Mouse (Mus musculus) heart, adult 18-20 months (tissue): ENCODE measurements around the gene Rybp. TPM values are rescaled to one million over a fixed set of nuclear protein-coding genes. Genes with fewer than 3 reads are reported as not detected.

Experiments used
- DNase-seq, 2 experiments: peaks; one replicate each; pipeline ENCODE4 v3.0.0; 2021 to 2022; ENCODE audit warnings: mixed read lengths in 1 of 2
- total RNA-seq, 2 experiments: library from RNA; stranded (reverse); gene quantifications; 2 replicates each; pipeline ENCODE4 v1.2.3; 2021

The Rybp gene
- total RNA-seq, 2 experiments from 2014 or later = 11.2 to 16.0 TPM

DNA sequence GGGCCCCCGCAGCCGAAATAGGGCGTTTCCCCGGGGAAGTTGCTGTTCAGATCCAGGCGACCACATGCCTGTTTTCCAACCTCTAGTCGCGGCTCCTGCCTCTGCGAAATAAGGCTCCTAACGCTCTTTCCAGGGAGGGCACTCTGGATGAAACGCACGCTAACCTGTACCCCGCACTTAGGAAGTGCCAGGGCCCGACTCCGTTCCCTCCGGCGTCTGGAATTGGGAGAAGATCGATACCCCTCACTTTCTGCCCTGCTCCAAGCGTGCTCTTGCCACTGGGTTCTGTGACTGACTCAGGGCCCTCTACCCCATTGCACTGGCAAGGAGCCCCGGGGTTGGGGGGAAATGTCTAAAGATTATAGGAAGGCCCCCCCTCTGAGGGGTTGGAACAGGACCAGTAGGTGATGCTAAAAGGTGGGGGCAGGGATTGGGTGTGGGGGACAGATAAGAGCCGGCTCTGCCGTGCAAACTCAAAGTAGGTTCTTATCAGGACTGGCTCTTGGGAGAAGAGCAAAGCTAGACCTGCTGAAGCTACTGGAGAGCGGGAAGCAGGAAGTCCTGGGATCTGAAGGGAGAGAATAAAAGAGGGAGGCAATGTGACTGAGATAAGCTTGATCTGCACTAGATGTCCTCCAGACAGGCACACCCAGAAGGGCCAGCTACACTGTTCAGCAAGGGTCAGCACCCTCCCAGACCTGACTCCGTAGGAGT, 888 bp upstream of the Rybp start:
- peak; percentile 29 to 51 for DNase-seq

DNA sequence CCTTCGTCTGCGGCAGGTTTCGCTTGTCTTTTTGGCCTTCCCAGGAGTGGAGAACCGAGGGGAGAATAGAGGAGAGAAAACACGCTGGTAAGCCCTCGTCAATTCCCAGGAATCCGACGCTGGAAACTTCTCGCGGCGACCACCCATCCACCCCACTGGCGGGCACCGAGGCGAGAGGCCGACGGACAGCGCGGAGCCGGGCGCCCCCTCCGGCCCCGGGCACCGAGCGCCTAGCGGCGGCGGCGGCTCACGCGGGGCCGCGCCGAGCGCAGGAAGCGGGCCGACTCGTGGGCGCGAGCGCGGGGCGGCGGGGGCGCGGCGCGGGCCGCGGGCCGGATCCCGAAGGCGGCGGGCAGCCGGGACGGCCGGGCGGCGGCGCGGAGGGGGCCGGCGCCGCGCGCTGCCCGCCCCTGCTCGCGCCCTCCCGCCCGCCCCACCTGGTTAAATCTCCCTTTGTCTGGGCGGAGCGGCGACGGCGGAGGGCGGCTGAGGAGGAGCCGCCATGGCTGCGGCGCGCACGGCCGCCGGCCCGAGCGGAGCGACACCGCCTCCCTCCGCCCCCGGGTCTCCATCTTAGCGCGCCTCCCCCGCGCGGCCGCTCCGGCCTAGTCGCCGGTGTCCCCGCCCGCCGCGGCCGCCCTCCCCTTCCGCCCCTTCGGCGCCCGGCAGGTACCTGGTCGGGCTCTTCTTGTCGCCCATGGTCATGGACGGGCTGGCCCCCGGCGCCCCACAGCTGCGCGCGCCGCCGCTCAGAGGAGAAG, 532 bp downstream of the Rybp start:
- DNase-seq = peak; percentile 76 to 83

DNA sequence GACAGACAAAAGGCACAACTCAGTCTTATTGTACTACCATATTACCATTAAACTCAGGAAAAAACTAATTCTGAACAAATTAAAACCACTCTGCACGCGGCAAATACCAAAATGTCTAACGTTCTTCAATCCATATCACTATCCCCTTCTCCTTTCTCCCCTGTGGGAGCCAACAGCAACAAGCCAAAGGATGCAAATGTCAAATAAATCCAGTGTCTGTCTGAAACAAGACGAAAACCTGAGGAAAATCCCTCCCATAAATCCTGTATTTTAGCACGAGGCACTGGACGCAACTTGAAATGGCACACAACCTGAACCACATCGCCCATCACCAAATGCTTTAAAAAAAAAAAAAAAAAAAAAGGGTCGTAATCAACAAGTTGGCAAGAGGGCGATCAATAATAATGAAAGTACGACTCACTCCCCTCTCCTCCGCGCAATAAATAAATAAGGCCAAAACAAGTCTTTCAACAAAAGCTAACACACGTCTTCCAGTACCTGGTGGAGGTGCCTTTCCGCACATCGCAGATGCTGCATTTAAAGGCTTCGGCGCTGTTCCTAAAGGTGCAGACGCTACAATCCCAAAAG, 1.2 kb downstream of the Rybp start:
- no peak for DNase-seq

DNA sequence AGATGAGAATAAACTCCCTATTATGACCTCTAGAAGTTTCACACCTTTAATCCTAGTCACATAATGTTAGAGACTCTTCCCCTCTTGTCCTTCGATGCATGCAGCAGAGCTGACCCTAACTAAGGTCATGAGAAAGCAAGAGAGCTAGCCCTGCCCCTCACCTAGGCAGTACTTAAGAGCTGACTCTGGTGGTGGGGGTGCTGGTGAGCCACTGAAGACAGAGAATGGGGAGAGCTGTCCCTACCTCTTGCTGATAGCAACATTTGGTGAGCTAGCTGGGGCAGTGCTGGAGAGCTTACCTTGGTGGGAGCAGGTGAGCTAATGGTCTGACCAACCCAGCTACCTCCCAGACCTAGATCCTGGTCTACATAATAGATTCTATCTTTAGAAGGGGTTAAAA, 8.4 kb downstream of the Rybp start:
- no peak for DNase-seq

DNA sequence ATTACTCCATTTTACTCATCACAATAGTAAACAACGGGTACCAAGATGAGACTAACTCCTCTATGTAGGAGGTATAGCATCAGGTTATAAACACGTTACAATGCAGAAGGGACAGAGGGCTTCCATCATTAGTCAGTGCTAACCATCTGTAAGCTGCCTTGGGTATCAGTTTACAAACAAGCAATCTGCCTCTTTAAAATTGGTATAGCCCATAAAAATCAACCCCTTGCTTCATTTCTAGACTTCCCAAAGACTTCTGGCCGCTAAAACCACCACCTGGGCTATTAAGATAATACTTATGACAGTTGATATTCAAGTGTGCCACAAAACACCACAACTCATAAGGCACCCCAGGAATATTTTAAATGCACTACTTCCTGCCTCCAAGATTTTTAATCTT, 10.9 kb downstream of the Rybp start:
- no peak for DNase-seq

DNA sequence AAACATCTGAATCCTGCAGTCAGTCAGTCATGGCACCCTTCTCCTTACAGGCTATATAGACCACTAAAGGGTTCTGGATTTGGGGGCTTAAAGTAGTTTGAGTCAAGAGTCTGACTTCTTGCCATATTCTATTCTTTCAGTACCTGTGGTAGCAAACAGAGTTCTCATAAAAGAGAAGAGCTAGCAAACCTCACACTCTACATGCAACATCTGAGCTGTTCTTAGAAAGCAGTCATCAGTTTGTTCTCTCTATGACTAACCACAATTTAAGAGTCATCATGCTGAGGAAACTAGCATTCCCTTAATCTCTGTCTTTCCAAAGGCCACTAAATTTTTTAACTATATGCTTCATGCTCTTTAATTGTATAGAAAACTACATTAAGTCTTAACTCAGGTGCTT, 11.6 kb downstream of the Rybp start:
- no peak for DNase-seq

DNA sequence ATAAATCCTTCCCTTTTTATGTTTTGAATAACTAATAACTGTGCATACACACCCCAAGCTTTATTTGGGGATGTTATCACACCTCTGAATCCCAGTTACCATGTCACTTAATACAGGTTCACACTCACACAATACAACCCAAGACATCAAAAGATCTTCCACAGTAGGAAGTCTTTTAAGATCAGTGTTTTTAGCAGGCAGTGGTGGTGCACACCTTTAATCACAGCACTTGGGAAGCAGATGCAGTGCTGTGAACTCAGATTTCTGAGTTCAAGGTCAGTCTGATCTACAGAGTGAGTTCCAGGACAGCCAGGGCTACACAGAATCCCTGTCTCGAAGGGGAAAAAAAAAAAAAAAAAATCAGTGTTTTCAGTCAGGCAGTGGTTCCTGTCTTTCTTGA, 13.7 kb downstream of the Rybp start:
- DNase-seq = no peak

DNA sequence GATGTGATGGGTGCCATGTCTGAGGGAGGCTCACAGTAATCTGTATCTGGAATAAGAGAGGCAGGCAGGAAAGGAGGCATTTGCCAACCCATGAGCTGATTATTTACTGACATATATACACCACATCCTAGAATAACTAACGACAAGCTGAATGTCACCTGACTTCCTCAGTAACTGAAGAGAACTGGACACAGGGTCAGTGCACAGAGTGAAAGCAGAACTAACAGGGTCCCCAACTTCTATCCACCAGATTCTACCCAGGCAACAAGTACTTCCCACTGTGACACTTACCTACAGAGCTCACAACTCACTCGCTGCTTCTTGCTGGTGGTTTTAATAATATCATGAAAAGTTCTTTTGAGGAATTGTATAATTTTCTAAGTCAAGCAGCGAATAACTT, 15.3 kb downstream of the Rybp start:
- DNase-seq = no peak

DNA sequence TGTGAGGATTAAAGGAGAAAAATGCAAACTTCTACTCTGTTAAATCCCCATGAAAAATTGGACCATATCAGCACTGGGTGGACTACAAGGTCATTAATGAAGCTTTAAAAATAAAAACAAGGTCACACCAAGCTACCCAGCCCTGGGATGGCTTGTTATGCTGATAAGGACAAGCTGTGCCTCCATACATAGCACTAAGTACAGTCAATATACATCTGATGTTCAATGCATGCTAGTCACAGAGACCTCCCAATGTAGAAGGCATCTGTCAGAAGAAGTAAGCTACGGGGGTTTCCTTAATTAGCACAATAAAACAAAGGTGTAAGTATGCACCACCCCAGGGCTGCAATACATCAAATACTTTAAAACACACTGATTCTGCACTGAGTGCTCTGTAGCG, 16.5 kb downstream of the Rybp start:
- DNase-seq = no peak

DNA sequence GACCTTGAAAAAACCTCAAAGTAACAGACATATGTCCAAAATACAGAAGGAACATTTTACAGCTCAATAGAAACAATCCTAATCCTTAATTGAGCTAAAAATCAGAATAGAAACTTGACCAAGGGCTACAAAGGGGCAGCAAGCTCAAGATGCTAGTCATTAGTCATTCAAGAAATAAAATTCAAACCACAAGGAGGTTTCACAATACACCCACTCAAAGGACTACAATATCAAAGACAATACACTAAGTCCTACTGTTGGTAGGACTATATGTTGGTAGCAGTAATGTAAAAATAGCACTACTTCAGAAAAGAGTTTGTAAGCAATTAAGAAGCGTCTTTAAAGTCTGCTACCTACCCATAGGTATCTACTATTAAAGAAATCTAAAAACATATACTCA, 27.7 kb downstream of the Rybp start:
- no peak for DNase-seq

DNA sequence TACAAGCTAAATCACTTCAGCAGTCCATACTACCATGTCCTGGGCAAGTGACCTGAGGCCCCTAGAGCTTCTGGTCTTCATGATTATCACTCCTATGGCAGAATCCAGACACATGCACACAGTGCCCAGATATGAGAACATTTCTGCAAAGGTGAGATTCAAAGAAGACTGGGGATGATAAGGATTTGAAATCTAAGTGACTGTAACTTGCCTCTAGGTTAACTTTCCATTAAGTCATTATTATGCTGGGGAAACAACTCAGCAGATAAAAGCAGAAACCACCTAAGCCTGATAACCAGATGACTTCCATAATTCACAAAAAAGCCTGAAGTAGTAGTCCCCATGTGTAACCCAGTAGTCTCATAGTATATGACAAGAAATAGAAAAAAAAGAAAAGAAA, 29.0 kb downstream of the Rybp start:
- no peak for DNase-seq

DNA sequence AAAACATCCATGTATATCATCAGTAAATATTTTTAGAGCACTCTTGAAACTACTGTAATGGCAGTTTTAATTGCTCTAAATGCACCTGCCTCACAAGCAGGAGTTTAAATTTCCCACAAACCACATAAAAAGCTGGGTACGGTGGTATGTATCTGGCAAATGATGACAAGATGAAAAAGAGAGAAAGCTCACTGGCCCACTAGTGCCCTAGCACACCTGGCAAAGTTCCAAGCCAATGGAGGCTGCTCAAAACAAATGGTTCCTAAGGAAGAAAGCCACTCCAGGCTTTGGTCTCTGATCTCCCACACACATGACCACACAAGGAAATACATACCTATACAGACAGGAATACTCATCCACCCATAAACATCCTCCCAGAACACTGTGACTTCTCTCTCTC, 31.9 kb downstream of the Rybp start:
- no peak for DNase-seq

DNA sequence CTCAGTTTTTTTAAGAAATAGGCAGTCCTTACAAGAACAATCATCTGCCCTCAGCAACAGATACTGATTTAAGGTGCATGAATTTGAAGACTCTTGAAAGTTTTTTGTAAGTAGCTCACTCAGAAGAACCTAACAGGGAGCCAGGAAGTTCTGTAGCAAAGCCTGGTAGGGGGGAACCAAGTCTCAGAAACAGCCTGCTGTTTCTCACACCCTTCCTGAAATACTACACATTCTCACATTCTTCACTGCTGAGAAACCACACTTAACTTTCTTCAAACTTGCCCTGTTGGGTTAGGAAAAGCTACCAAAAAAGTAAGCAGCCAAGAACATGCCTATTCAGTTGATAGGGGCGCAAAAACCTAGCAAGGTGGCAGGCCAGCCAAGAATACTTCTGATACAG, 32.6 kb downstream of the Rybp start:
- DNase-seq = no peak

DNA sequence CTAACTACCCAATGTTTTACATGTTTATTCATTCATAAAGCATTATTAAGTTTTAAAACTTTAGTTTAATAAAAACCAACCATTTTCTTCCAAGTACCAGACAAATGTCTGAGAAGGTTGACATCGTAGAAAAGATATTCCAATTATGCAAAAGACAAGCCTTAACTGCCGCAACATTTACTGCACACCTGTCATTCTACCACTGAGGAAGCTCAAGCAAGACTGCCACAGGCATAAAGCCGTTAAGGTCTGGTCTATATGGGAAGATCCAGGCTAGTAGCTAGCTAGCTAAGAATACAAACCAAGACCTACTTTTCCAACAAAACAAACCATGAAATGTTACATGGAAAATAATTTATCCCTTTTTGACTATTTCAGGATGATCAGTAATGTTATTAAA, 42.8 kb downstream of the Rybp start:
- no peak for DNase-seq

DNA sequence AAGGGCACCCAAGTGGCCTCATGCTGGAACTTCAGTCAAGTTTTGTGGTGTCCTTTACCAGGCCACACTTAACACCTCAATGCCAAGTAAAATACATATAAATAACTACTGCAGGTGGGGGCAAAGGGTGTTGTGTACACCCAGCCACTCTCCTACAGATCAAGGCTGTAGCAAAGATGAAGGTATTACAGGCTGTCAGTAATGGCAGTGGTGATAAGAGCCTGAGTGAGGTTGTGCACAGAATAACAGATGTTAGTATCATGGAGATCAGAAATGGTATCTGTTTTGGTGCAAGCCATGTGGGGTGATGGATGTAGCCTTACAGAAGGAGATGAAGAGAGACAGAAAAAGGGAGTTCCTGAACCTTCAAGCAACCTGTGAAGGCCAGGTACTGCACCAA, 52.2 kb downstream of the Rybp start:
- no peak for DNase-seq

DNA sequence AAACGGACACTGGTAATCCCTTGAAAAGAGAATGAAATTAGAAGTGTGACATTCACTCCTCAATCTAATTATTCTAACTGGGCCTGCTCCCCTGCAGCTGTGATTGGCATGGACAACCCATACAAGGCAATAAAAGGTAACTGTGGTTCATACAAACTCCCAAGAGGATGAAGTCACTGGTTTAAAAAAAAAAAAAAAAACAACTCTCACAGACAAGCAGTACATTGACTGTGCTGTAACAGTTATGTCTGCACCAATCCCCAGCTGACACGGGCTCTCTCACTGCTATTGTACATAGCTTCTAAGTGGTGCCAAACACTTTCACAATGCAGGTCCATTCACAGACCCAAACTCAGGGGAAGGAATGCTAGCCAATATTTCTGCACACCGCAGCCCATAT, 53.8 kb downstream of the Rybp start:
- no peak for DNase-seq

DNA sequence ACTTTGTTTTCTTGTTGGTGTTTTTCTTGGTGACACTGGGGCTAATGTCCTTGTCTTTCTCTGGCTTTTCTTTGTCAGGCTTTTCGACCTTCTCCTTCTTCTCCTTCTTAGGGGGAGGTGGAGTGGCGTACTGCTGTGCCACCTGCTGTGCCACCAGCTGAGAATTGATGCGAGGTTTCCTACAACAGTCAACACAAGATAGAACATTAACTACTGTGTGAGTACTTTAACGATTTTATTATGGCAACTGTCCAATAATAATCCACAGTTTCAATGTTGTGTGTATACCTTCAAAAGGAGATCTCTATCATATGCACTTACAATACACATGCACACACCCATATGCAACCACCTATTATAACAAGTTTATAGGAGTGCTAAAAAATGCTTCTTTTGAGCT, 54.2 kb downstream of the Rybp start:
- no peak for DNase-seq

DNA sequence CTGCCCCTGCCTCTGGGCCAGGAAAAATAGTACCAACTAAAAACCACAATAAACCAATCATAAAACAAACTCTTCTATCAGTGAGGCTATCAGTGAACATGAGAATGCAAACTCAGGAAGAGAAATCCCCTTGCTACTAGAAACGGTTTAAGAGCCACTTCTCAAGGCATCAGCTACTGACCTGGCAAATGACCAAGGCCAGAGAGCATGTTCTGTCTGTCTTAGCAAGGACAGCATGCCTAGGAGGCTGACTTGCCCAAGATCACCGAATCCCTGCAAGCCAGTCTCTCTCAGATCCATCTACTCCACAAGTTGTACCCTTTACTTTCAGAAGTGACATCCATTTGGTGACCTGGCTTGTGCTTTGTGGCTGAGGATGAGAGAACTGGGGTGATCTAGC, 61.1 kb downstream of the Rybp start:
- no peak for DNase-seq

DNA sequence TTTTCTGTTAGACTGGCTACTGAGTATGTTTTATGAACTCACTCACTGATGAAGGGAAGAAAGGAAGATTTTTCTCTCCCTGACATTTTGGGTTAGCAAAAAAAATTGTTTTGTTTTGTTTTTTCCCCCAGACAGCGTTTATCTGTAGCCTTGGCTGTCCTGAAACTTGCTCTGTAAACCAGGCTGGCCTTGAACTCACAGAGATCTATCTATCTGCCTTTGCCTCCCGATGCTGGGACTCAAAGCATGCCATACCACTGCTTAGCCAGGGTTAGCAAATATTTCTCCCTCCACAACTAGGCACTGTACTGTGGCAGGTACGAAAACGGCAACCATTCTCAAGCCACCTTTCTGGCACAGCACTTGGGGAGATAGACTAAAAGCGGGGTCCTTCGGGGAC, 63.4 kb downstream of the Rybp start:
- DNase-seq = no peak

DNA sequence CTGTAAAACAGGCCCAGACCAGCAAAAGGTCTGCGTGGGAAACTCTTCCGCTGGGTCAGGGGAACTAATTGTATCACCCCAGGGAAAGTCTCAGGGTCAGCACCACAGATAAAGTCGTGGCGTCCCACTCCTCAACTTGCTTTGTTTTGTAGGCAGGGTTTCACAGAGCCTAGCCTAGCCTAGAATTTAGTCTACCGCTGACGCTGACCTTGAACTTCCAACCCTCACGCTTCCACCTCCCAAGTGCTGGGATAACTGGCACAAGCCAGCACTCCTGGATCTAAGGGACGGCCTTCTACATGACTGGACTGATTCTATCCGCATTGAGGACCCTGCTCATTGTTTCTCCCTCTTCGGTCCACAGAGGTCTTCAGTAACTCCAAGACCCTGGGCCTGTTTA, 63.9 kb downstream of the Rybp start:
- DNase-seq = no peak

DNA sequence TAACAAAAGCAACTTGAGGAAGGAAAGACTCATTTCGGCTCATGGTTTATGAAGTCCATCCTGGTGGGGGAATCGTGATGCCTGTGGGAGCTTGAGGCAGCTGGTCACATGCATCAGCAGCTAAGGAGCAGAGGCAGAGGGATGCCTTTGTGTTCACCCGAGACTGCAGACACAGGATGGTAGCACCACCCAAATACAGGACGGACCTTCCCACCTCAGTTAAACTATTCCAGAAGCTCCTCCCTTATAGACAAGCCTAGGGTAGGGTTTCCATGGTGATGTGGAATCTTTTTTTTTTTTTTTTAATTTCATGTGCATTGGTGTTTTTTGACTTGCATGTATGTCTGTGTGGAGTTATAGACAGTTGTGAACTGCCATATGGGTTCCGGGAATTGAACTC, 64.4 kb downstream of the Rybp start:
- DNase-seq = no peak

DNA sequence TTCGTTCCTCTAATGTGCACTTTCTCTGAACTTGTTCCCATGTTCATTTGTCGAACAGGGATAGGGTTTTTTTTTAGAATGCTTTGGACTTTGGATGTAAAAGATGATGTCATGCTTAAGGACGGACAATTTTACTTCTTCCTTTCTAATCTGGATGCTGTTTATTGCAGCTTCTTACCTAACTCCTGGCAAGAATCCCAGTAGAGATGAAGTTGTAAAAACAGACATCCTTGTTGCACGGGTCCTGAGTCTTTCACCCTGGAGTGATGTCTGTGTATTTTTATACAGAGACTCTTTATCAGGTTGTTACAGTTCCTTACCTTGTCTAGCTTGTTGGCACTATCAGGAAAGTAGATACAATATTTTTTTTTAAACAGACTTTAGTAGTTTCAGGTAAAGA, 65.5 kb downstream of the Rybp start:
- no peak for DNase-seq

DNA sequence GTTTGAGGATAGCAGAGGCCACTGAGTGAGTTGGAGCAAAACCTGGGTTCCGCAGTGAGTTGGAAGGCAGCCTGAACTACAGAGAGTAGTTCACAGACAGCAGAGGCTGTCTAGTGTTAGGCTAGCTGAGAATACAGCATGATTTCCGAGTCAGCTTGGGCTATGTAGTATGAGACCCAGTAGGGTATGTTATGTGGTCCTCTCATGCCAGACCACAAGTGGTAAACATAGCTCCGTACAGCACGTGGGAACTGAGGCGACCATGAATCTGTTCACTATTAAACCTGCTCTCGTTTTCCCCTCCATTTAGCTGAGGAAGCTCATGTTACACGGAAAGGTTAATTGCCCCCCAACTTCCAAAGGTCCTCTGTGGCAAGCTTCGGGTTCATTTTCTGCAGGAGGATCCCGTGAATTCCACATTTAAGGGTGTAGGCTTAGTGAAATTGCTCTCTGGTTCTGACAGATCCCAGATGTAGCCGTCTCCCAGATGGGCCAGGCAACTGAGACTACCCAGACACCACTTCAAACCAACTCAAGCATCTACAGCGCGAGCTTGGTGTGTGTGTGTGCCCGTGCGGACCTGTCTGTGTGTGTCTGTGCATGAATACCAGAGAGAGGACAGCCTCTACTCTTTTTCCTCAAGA, 66.2 kb downstream of the Rybp start:
- no peak for DNase-seq
